Mouse (Mus musculus) forebrain, embryonic 14.5 days (tissue): Measurements from ENCODE around the gene Ahnak2. TPM values are rescaled to one million over a fixed set of nuclear protein-coding genes. Genes with fewer than 3 reads are reported as not detected.
A peak's percentile ranks its signal among the peaks of the same experiment; 100 is the strongest.

Experiments
- ATAC-seq: fragments of 200-750 bp; cut with Nextera tagmentation; 2 replicates; pipeline ENCODE4 v1.8.0; 2017; ENCODE audit warnings: mild to moderate bottlenecking, moderate library complexity
- DNase-seq: peaks from one replicate; pipeline ENCODE4 v3.0.0-alpha.2; 2015; ENCODE audit warnings: low spot score
- H3K27ac ChIP-seq: fragments of 300-500 bp; sonication (generic); 2 replicates; pipeline ENCODE4 v1.5.1; 2014; ENCODE audit warnings: low read depth, mild to moderate bottlenecking, control low read depth, low read length, moderate library complexity
- H3K27me3 ChIP-seq: fragments of 300-500 bp; sonication (generic); replicated peaks from 2 replicates; pipeline ENCODE4 v1.6.1; 2014; ENCODE audit warnings: low read length, control low read depth, mixed read lengths; ENCODE audit not compliant: control insufficient read depth, insufficient read depth
- H3K36me3 ChIP-seq: fragments of 300-500 bp; sonication (generic); 2 replicates; pipeline ENCODE4 v1.6.1; 2014; ENCODE audit warnings: low read length, control low read depth; ENCODE audit not compliant: control insufficient read depth, insufficient read depth
- H3K4me1 ChIP-seq: fragments of 300-500 bp; sonication (generic); 2 replicates; pipeline ENCODE4 v1.6.1; 2014; ENCODE audit warnings: antibody characterized with exemption, low read length, control low read depth; ENCODE audit not compliant: control insufficient read depth, insufficient read depth
- H3K4me2 ChIP-seq: fragments of 300-500 bp; sonication (generic); 2 replicates; pipeline ENCODE4 v1.6.1; 2014; ENCODE audit warnings: mild to moderate bottlenecking, control low read depth, low read length
- H3K4me3 ChIP-seq: fragments of 300-500 bp; sonication (generic); 2 replicates; pipeline ENCODE4 v1.5.1; 2014; ENCODE audit warnings: low read depth, low read length, control low read depth
- H3K9ac ChIP-seq: fragments of 300-500 bp; sonication (generic); 2 replicates; pipeline ENCODE4 v1.6.1; 2014; ENCODE audit warnings: mild to moderate bottlenecking, low read length, control low read depth, moderate library complexity
- H3K9me3 ChIP-seq: fragments of 300-500 bp; sonication (generic); replicated peaks from 2 replicates; pipeline ENCODE4 v1.6.1; 2016; ENCODE audit warnings: low read length, control low read depth, mixed read lengths; ENCODE audit not compliant: control insufficient read depth
- WGBS: fragments of 180-500 bp; shearing (Covaris S2); extraction: QIAGEN DNeasy Blood & Tissue Kit; methylation state at CpG from one replicate; pipeline ENCODE4 v1.1.7; 2014; 5-methylcytosine and 5-hydroxymethylcytosine counted together
- polyA plus RNA-seq: library from polyadenylated mRNA; unstranded; fragments of >200 nt; fragmentation: Nextera tagmentation; extraction: Ambion mirVana; gene quantifications from 2 replicates; pipeline ENCODE4 v1.2.1, GENCODE M21; 2014

The Ahnak2 gene
- polyA plus RNA-seq, 1 experiment from 2014 or later: 0.29 TPM

DNA sequence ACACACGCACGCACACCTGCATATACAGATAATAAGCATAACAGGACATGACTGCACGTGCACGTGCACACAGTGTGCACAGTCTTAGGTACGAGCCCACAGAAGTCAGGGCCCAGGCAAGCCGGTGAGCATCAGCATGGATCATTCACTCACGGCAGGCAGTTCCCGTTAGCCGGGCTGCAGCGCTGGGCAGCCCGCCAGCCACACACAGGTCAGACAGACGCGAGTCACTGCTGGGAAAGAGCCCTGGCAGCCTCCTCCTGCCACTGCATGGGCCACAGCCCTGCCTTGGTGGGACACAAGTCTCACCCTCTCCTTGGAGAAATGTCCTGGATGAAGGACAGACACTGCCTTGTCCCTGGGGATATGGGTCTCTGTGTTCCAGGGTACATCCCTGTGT lies 1.6 kb upstream of the Ahnak2 start:
- H3K27ac ChIP-seq: no peak overlapping the region
- no peak overlapping the region for H3K4me2 ChIP-seq
- no peak overlapping the region for H3K9ac ChIP-seq
- peaks cover 17% of the 10 kb centered on the region for H3K27me3 ChIP-seq
- H3K36me3 ChIP-seq: no peaks in the 10 kb centered on the region
- WGBS: 41% methylated on average over 13 of the region's 13 CpGs
- H3K4me3 ChIP-seq: no peak overlapping the region
- no peaks in the 10 kb centered on the region for H3K9me3 ChIP-seq
- peaks cover 4% of the 10 kb centered on the region for H3K4me1 ChIP-seq
- ATAC-seq (no peak), DNase-seq (peak; percentile 30)

DNA sequence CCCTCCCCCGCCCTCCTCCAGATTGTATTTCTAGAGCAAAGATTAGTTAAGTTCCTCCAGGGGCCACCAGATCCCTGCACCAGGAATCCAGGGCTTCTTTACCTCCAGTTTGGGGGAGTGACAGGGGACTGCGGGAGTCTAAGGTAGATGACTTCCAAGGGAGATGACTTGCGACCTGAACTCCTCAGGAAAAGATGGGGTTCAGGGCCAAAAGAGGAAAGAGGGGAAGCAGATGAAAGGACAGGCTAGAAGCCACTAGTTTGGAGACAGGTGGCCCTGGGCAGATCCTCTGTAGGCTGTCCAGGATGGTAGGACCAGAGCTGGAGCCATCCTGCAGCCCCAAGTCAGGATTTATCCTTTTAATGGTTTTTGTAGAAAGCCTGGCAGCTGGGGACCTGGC lies 460 bp upstream of the Ahnak2 start:
- 21% methylated on average over 3 of the region's 3 CpGs for WGBS
- Histone ChIP-seq H3K4me1 (no peaks in the 10 kb centered on the region), H3K36me3 (no peaks in the 10 kb centered on the region), H3K9ac (no peak overlapping the region), H3K9me3 (no peaks in the 10 kb centered on the region), H3K4me2 (peak overlapping the region; percentile 100), H3K27me3 (peaks cover 17% of the 10 kb centered on the region), H3K27ac (no peak overlapping the region), H3K4me3 (peak overlapping the region; percentile 57; the same call in 1 of the 2 replicates)
- DNase-seq (no peak), ATAC-seq (no peak)

DNA sequence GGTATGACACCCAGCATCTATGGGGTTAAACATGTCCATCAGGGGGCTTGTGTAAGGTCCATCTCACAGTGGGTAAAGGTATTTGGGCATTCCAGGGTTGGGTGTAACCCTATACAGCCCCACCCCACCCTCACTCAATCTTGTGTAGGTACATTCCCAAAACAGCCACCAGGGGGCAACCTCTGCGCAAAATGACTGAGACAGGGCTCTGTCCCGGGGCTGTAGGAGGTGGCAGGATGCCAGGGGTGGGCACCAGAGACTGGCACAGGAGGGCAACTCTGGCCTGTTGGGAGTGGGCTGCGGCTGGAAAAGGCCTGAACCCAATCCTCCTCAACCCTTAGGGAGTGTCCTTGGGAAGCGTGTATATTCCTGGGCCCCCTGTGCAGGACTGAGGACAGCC lies 2.0 kb downstream of the Ahnak2 start:
- DNase-seq (peak; percentile 76), ATAC-seq (peak; percentile 51)
- peaks cover 17% of the 10 kb centered on the region for H3K27me3 ChIP-seq
- no peak overlapping the region for H3K27ac ChIP-seq
- no peaks in the 10 kb centered on the region for H3K9me3 ChIP-seq
- no peak overlapping the region for H3K9ac ChIP-seq
- H3K4me1 ChIP-seq: no peaks in the 10 kb centered on the region
- H3K36me3 ChIP-seq: no peaks in the 10 kb centered on the region
- no peak overlapping the region for H3K4me2 ChIP-seq
- 6% methylated on average over 4 of the region's 4 CpGs for WGBS
- H3K4me3 ChIP-seq: no peak overlapping the region

DNA sequence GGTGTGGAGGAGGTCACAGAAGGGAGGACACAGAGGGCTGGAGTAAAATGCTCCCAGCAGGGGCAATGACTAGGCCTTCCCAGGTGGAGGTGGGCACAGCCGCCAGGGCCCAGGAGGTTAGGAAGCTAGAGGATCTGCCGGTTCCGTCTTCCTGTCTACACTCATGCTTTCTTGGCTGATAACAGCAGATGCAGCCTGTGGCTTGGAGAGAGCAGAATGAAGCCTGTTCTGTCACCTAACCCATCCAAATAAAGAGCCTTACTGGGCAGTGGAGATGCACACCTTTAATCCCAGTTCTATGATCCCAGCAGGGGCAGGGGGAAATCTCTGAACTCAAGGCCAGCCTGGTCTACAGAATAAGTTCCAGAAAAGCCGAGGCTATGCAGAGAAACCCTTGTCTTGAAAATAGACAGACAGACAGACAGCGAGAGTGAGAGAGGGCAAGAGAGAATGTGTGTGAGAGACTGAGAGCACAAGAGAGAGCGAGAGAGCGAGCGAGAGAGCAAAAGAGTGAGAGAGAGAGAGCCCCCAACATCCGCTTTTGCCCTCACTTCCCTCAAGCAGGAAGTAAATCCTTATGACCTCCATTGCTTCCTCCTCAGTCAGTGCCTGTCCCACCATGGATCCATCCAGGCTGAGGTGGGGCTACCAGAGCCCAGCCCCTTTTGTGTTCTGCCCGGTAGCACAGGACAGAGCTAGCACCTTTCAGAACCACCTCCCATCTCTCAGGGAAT lies 3.1 kb downstream of the Ahnak2 start:
- Histone ChIP-seq H3K9me3 (no peaks in the 10 kb centered on the region), H3K27me3 (peaks cover 17% of the 10 kb centered on the region), H3K4me2 (no peak overlapping the region), H3K4me3 (no peak overlapping the region), H3K9ac (no peak overlapping the region), H3K27ac (no peak overlapping the region), H3K4me1 (no peaks in the 10 kb centered on the region), H3K36me3 (no peaks in the 10 kb centered on the region)
- DNase-seq (no peak), ATAC-seq (no peak)
- 85% methylated on average over 10 of the region's 10 CpGs for WGBS

DNA sequence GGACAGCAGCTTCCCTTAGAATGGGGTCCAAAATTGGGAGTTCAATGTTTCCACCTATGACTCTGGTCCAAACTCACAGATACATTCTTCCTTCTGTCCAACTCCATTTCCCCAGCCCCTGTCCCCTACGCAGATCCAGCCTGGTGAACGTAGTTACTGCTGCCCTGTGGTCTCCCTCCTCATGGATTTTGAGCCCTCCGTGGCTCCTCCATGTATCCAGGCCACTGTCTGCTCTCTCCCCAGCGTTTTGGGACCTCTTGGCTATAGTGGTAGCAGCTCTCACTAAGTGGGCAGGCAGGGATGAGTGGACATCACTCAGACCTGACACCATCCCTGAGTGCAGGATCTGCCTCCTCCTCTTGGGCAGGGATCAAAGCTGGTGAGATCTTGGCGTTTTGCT lies 3.7 kb downstream of the Ahnak2 start:
- H3K9me3 ChIP-seq: no peaks in the 10 kb centered on the region
- no peak overlapping the region for H3K27ac ChIP-seq
- peaks cover 3% of the 10 kb centered on the region; the same call in 1 of the 2 replicates for H3K4me1 ChIP-seq
- ATAC-seq (no peak), DNase-seq (no peak)
- H3K36me3 ChIP-seq: no peaks in the 10 kb centered on the region
- no peak overlapping the region for H3K9ac ChIP-seq
- no peak overlapping the region for H3K4me3 ChIP-seq
- WGBS: 83% methylated on average over 5 of the region's 5 CpGs
- no peak overlapping the region for H3K4me2 ChIP-seq
- H3K27me3 ChIP-seq: peaks cover 17% of the 10 kb centered on the region

DNA sequence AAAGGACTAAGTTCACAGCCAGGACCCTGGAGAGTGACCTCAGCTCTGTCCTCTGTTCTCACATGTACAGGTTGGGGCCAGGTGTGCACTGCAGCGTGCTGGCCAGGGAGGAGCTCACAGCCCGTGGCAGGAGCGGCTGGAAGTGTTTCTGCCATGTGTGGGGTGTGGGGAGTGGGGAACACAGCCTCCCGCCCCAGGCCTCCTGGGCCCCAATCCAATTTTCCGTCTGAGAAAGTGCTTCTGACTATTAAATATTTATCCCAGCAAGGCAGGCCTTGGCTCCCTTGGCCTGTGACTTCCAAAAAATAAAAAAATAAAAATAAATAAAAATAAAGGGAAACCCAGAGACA lies 4.2 kb downstream of the Ahnak2 start:
- Histone ChIP-seq H3K4me1 (peaks cover 3% of the 10 kb centered on the region; the same call in 1 of the 2 replicates), H3K4me3 (no peak overlapping the region), H3K4me2 (no peak overlapping the region), H3K9me3 (no peaks in the 10 kb centered on the region), H3K36me3 (no peaks in the 10 kb centered on the region), H3K27me3 (peaks cover 15% of the 10 kb centered on the region), H3K27ac (no peak overlapping the region), H3K9ac (no peak overlapping the region)
- ATAC-seq: no peak
- WGBS: 40% methylated on average over 5 of the region's 5 CpGs
- no peak for DNase-seq

DNA sequence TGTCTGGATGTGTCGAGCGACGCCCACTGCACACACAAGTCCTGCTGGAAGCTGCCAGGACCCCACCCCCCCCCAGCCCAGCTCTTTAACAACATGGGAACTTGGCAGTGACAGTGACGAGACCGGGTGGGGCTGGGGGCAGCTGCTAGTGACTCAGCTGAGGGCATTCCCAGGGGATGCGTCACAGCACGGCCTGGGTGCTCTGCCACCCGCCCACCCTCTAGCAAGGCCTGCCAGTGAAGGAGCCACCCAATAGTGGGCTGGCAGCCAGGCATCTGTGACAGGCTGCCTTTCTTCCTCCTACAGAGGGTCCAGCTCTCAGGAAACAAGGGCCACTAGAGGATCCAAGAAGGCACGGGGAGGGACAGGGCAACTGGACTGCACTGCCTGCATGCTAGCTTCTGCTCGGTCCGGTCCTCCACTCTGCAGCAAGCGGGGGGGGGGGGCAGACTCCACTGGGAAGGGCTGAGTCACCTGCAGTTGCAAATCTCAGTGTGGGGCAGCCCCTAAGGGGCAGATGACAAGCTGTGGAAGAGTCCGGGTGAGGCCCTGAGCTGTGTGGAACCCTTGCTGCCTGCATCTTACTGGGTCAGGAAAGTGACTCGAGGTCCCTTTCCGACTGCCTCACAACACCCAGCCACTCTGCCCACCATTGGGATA lies 4.7 kb downstream of the Ahnak2 start:
- Histone ChIP-seq H3K4me2 (no peak overlapping the region), H3K27me3 (peaks cover 15% of the 10 kb centered on the region), H3K27ac (no peak overlapping the region), H3K4me1 (peaks cover 3% of the 10 kb centered on the region; the same call in 1 of the 2 replicates), H3K9me3 (no peaks in the 10 kb centered on the region), H3K4me3 (no peak overlapping the region), H3K9ac (no peak overlapping the region), H3K36me3 (no peaks in the 10 kb centered on the region)
- ATAC-seq (no peak), DNase-seq (peak; percentile 32)
- WGBS: 61% methylated on average over 15 of the region's 15 CpGs

DNA sequence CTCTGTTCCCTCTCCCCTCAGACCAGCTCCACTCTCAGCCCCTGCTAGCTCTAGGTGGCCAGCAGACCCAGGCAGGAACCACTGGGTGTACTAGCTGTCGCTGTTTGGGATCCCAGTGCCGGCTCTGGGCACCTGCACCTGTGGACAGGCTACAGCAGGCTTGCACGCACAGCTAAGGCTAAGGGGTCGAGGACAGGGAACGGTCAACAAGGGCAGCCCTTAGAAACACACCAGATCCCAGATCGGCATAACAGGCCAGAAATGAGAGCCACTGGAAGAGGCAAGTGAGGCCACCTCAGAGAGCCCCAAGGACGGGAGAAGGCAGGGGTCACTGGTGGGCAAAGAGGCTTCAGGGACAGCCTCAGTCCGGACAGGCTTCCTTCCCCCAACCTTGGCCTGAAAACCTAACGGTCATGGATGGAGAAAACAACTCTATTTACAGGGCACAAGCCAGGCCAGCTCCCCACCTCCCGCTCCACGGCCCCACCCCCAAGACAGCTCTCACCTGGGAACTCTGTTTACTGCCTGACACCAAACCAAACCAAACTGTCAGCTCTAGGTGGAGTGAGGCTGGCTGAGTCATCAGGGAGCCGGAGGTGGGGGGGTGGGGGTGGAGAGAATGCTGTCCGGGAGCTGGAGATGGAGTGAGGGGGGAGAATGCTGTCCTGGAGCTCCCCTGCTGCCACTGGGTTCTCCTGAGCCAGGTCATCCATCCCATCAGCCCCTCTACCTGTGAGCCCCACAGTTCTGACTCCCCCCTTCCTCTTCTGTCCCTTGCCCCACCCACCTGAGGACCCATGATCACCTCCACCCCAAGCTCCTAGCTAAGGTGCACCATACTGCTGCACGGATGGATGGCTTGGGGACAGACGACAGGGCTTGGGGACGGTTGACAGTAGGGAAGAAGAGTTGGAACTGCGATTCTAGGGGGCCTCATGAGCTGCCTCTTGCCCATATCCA lies 5.6 kb downstream of the Ahnak2 start:
- Histone ChIP-seq H3K4me1 (peaks cover 3% of the 10 kb centered on the region; the same call in 1 of the 2 replicates), H3K9ac (no peak overlapping the region), H3K36me3 (no peaks in the 10 kb centered on the region), H3K9me3 (no peaks in the 10 kb centered on the region), H3K4me2 (no peak overlapping the region), H3K27ac (no peak overlapping the region), H3K4me3 (no peak overlapping the region), H3K27me3 (peaks cover 12% of the 10 kb centered on the region)
- no peak for DNase-seq
- 55% methylated on average over 17 of the region's 17 CpGs for WGBS
- ATAC-seq: no peak
